Mouse (Mus musculus) cortical plate, adult 2 months (tissue): ENCODE results near the gene Bud31. TPM values are rescaled to one million over a fixed set of nuclear protein-coding genes. Genes with fewer than 3 reads are reported as not detected.
"Not testable (repeated sequence)": the region's sequence is repeated elsewhere in the genome, so short reads cannot be mapped to it uniquely, and the experiment has no call there.

Experiments
- H3K27ac ChIP-seq: fragments of 200-500 bp; 2 replicates; pipeline ENCODE4 v1.5.1; 2012; ENCODE audit warnings: low read length, control low read depth, inconsistent platforms; ENCODE audit not compliant: insufficient read depth
- H3K4me1 ChIP-seq: fragments of 200-500 bp; 2 replicates; pipeline ENCODE4 v1.6.1; 2011; ENCODE audit warnings: low read length; ENCODE audit not compliant: control insufficient read depth, insufficient read depth
- H3K4me3 ChIP-seq: fragments of 200-500 bp; 2 replicates; pipeline ENCODE4 v1.5.1; 2011; ENCODE audit warnings: mild to moderate bottlenecking, low read length, control low read depth; ENCODE audit not compliant: insufficient read depth
- CTCF ChIP-seq: fragments of 200-500 bp; IDR thresholded peaks from 2 replicates; pipeline ENCODE4 v1.5.1; 2011; ENCODE audit warnings: mild to moderate bottlenecking, control low read depth, low read length; ENCODE audit not compliant: insufficient read depth; ENCODE audit errors: extremely low read depth
- POLR2A ChIP-seq: fragments of 200-500 bp; IDR thresholded peaks from 2 replicates; pipeline ENCODE4 v1.6.1; 2011; ENCODE audit warnings: mild to moderate bottlenecking, low read length, control low read depth; ENCODE audit not compliant: insufficient read depth; ENCODE audit errors: extremely low read depth
- polyA plus RNA-seq: library from polyadenylated mRNA; depleted of rRNA; stranded (reverse); fragments of >200 nt; gene quantifications from 2 replicates; pipeline ENCODE4 v1.2.3, GENCODE M21; 2012

Gene Bud31
- polyA plus RNA-seq, 1 experiment = 105 TPM

- no peaks in the 10 kb centered on the region for H3K4me1 ChIP-seq
- H3K4me3 ChIP-seq = no peak overlapping the region
- TF ChIP-seq CTCF (no peak), POLR2A (no peak)
- no peak overlapping the region for H3K27ac ChIP-seq
Observed at GRCm38 (mm10) chr5:145123396-145123795, 16.8 kb upstream of the Bud31 start.

GRCm38 (mm10) chr5:145126580-145126979, 13.6 kb upstream of the Bud31 start:
- TF ChIP-seq POLR2A = no peak
- TF ChIP-seq CTCF = no peak
- no peak overlapping the region for H3K4me3 ChIP-seq
- H3K27ac ChIP-seq = no peak overlapping the region
- H3K4me1 ChIP-seq = peaks cover 6% of the 10 kb centered on the region

- Histone ChIP-seq H3K4me1 (peaks cover 6% of the 10 kb centered on the region), H3K27ac (peak overlapping the region; percentile 52), H3K4me3 (no peak overlapping the region)
- TF ChIP-seq POLR2A (no peak), CTCF (no peak)
Observed at GRCm38 (mm10) chr5:145129124-145129523, 11.0 kb upstream of the Bud31 start.

GRCm38 (mm10) chr5:145129773-145130172, 10.4 kb upstream of the Bud31 start:
- not testable (repeated sequence) for H3K4me1 ChIP-seq, H3K4me3 ChIP-seq, H3K27ac ChIP-seq

- TF ChIP-seq CTCF (no peak), POLR2A (peak; percentile 73)
- Histone ChIP-seq H3K4me1 (peaks cover 6% of the 10 kb centered on the region), H3K4me3 (no peak overlapping the region), H3K27ac (0 out of 2 replicates have a peak overlapping the region, but pooled peaks have one; percentile 13)
Observed at GRCm38 (mm10) chr5:145130191-145130590, 10.0 kb upstream of the Bud31 start.

GRCm38 (mm10) chr5:145130995-145131394, 9.2 kb upstream of the Bud31 start:
- TF ChIP-seq CTCF (no peak), POLR2A (no peak)
- Histone ChIP-seq H3K27ac (peak overlapping the region; percentile 13), H3K4me3 (no peak overlapping the region), H3K4me1 (peaks cover 6% of the 10 kb centered on the region)

GRCm38 (mm10) chr5:145133275-145133674, 6.9 kb upstream of the Bud31 start:
- not testable (repeated sequence) for H3K4me3 ChIP-seq, H3K4me1 ChIP-seq

GRCm38 (mm10) chr5:145138836-145139235, 1.3 kb upstream of the Bud31 start:
- H3K4me1 ChIP-seq = peaks cover 5% of the 10 kb centered on the region; the same call in 1 of the 2 replicates
- peak overlapping the region; percentile 52 for H3K4me3 ChIP-seq
- H3K27ac ChIP-seq = no peak overlapping the region
- TF ChIP-seq POLR2A = no peak
- TF ChIP-seq CTCF = no peak

More at GRCm38 (mm10) chr5:145133275-145133674, 6.9 kb upstream of the Bud31 start:
- not testable (repeated sequence) for H3K27ac ChIP-seq

- no peak for TF ChIP-seq CTCF
- TF ChIP-seq POLR2A = no peak
- peaks cover 5% of the 10 kb centered on the region; the same call in 1 of the 2 replicates for H3K4me1 ChIP-seq
- peak overlapping the region; percentile 52 for H3K4me3 ChIP-seq
- H3K27ac ChIP-seq = no peak overlapping the region
Observed at GRCm38 (mm10) chr5:145140611-145141010, 449 bp downstream of the Bud31 start.

GRCm38 (mm10) chr5:145147748-145148147, 7.6 kb downstream of the Bud31 start:
- H3K27ac ChIP-seq = no peak overlapping the region
- TF ChIP-seq POLR2A (no peak), CTCF (no peak)
- H3K4me3 ChIP-seq = no peak overlapping the region
- H3K4me1 ChIP-seq = no peaks in the 10 kb centered on the region

- no peak overlapping the region for H3K27ac ChIP-seq
- H3K4me1 ChIP-seq = no peaks in the 10 kb centered on the region
- no peak for TF ChIP-seq POLR2A
- no peak for TF ChIP-seq CTCF
- no peak overlapping the region for H3K4me3 ChIP-seq
Observed at GRCm38 (mm10) chr5:145149294-145149693, 9.1 kb downstream of the Bud31 start.
